Mouse (Mus musculus) CH12.LX (cell line): ENCODE results near the gene Ext2. TPM values are rescaled to one million over a fixed set of nuclear protein-coding genes. Genes with fewer than 3 reads are reported as not detected.
A peak's percentile ranks its signal among the peaks of the same experiment; 100 is the strongest.

ENCODE experiments used
- DNase-seq: peaks from one replicate; pipeline ENCODE4 v3.0.0-alpha.2; 2013; ENCODE audit errors: extremely low read depth
- H3K27ac ChIP-seq: 2 replicates; pipeline ENCODE4 v1.5.1; 2012; ENCODE audit warnings: low read depth, mild to moderate bottlenecking, control low read depth, moderate library complexity; ENCODE audit not compliant: insufficient read depth
- H3K27me3 ChIP-seq: replicated peaks from 2 replicates; pipeline ENCODE3; 2012; ENCODE audit warnings: inconsistent platforms
- H3K36me3 ChIP-seq, 2 experiments: replicated peaks in 1 of 2; 2 replicates each; pipeline versions ENCODE3 to v1.6.1; 2012; ENCODE audit warnings: inconsistent platforms in 1 of 2, low read length in 1 of 2, mild to moderate bottlenecking in 1 of 2, mixed read lengths in 1 of 2, moderate library complexity in 1 of 2; ENCODE audit not compliant: control insufficient read depth in 1 of 2, insufficient read depth in 1 of 2
- H3K4me1 ChIP-seq, 2 experiments: 2 replicates each; pipeline ENCODE4 v1.6.1; 2012; ENCODE audit warnings: inconsistent platforms in 1 of 2, moderate library complexity in 1 of 2; ENCODE audit not compliant: insufficient read depth in 2 of 2, control insufficient read depth in 1 of 2
- H3K4me2 ChIP-seq: 2 replicates; pipeline ENCODE4 v1.6.1; 2012; ENCODE audit warnings: low read depth, mild to moderate bottlenecking, control low read depth; ENCODE audit not compliant: poor library complexity, insufficient read depth, severe bottlenecking
- H3K4me3 ChIP-seq, 3 experiments: fragments of 150-350 bp in 1 of 3; sonication (generic) in 1 of 3; replicated peaks in 1 of 3; 2 replicates each; pipeline versions ENCODE3 to v1.5.1; 2011 to 2012; ENCODE audit warnings: low read depth in 2 of 3, low read length in 2 of 3, mild to moderate bottlenecking in 2 of 3, moderate library complexity in 2 of 3, control low read depth in 1 of 3, improper control_type of control experiment in 1 of 3, inconsistent platforms in 1 of 3, mixed read lengths in 1 of 3; ENCODE audit not compliant: poor library complexity in 1 of 3
- H3K79me2 ChIP-seq: replicated peaks from 2 replicates; pipeline ENCODE4 v1.6.1; 2012; ENCODE audit warnings: mild to moderate bottlenecking, moderate library complexity; ENCODE audit not compliant: control insufficient read depth, poor library complexity, insufficient read depth, severe bottlenecking; ENCODE audit errors: extremely low read depth
- H3K9ac ChIP-seq: 2 replicates; pipeline ENCODE4 v1.6.1; 2012; ENCODE audit warnings: low read depth, mild to moderate bottlenecking, control low read depth, moderate library complexity; ENCODE audit not compliant: insufficient read depth
- H3K9me3 ChIP-seq: replicated peaks from 2 replicates; pipeline ENCODE3; 2012; ENCODE audit warnings: low read length, inconsistent platforms, mixed read lengths
- BHLHE40 ChIP-seq: IDR thresholded peaks from 2 replicates; pipeline ENCODE4 v1.6.1; 2011; ENCODE audit warnings: mild to moderate bottlenecking, low read depth, low read length, improper control_type of control experiment
- CTCF ChIP-seq, 2 experiments: IDR thresholded peaks in 1 of 2; conservative IDR thresholded peaks in 1 of 2; 2 replicates each; pipeline ENCODE4 v1.5.1; 2011 to 2012; ENCODE audit warnings: low read depth in 2 of 2, low read length in 2 of 2, improper control_type of control experiment in 1 of 2, inconsistent platforms in 1 of 2, mild to moderate bottlenecking in 1 of 2, moderate library complexity in 1 of 2
- EP300 ChIP-seq: IDR thresholded peaks from 2 replicates; pipeline ENCODE4 v1.6.1; 2011; ENCODE audit warnings: low read length, improper control_type of control experiment
- IRF4 ChIP-seq: IDR thresholded peaks from 2 replicates; pipeline ENCODE4 v1.6.1; 2014; ENCODE audit warnings: low read depth, mild to moderate bottlenecking, inconsistent platforms, low read length, improper control_type of control experiment
- KAT2A ChIP-seq: IDR thresholded peaks from 2 replicates; pipeline ENCODE4 v1.6.1; 2012; ENCODE audit warnings: low read length, improper control_type of control experiment, inconsistent platforms; ENCODE audit not compliant: insufficient replicate concordance
- MAZ ChIP-seq: IDR thresholded peaks from 2 replicates; pipeline ENCODE4 v1.6.1; 2012; ENCODE audit warnings: low read depth, mild to moderate bottlenecking, inconsistent platforms, low read length, improper control_type of control experiment, moderate library complexity
- MEF2A ChIP-seq: IDR thresholded peaks from 2 replicates; pipeline ENCODE4 v1.6.1; 2014; ENCODE audit warnings: low read depth, mild to moderate bottlenecking, inconsistent platforms, low read length, improper control_type of control experiment, borderline replicate concordance
- MYC ChIP-seq: IDR thresholded peaks from 2 replicates; pipeline ENCODE4 v1.6.1; 2011; ENCODE audit warnings: low read depth, mild to moderate bottlenecking, improper control_type of control experiment, low read length
- NELFE ChIP-seq: IDR thresholded peaks from 2 replicates; pipeline ENCODE4 v1.6.1; 2011; ENCODE audit warnings: low read depth, low read length, improper control_type of control experiment
- POLR2A ChIP-seq: IDR thresholded peaks from 2 replicates; pipeline ENCODE4 v1.6.1; 2011; ENCODE audit warnings: low read depth, mild to moderate bottlenecking, improper control_type of control experiment, low read length
- POLR2AphosphoS2 ChIP-seq: IDR thresholded peaks from 2 replicates; pipeline ENCODE4 v1.6.1; 2011; ENCODE audit warnings: low read depth, low read length, improper control_type of control experiment
- RAD21 ChIP-seq: IDR thresholded peaks from 2 replicates; pipeline ENCODE4 v1.6.1; 2011; ENCODE audit warnings: low read depth, mild to moderate bottlenecking, low read length, improper control_type of control experiment, moderate library complexity
- RCOR1 ChIP-seq: conservative IDR thresholded peaks from 2 replicates; pipeline ENCODE4 v1.6.1; 2012; ENCODE audit warnings: low read depth, mild to moderate bottlenecking, inconsistent platforms, low read length, improper control_type of control experiment
- SIN3A ChIP-seq: IDR thresholded peaks from 2 replicates; pipeline ENCODE4 v1.6.1; 2012; ENCODE audit warnings: low read length, improper control_type of control experiment, inconsistent platforms
- SMC3 ChIP-seq: IDR thresholded peaks from 2 replicates; pipeline ENCODE4 v1.6.1; 2011; ENCODE audit warnings: low read depth, low read length, improper control_type of control experiment
- TBP ChIP-seq: conservative IDR thresholded peaks from 2 replicates; pipeline ENCODE4 v1.6.1; 2011; ENCODE audit warnings: low read depth, low read length, improper control_type of control experiment
- TCF12 ChIP-seq: IDR thresholded peaks from 2 replicates; pipeline ENCODE4 v1.6.1; 2014; ENCODE audit warnings: low read depth, mild to moderate bottlenecking, inconsistent platforms, low read length, improper control_type of control experiment
- USF1 ChIP-seq: IDR thresholded peaks from 2 replicates; pipeline ENCODE4 v1.6.1; 2014; ENCODE audit warnings: low read depth, mild to moderate bottlenecking, inconsistent platforms, low read length, improper control_type of control experiment
- dilution Hi-C: fragments of 300-500 bp; cut with MboI; formaldehyde crosslinking; loops from 2 replicates; pipeline ENCODE4 v1.14.3; 2020; ENCODE audit warnings: low sequenced_read_pairs; ENCODE audit not compliant: extremely low pct_unique_long_range_greater_than_20kb, extremely low pct_ligation_motif_present
- in situ Hi-C: fragments of 300-500 bp; cut with MboI; formaldehyde crosslinking; loops from 3 replicates; pipeline ENCODE4 v1.14.3; 2019; ENCODE audit warnings: low sequenced_read_pairs, low pct_ligation_motif_present, low pct_unique_long_range_greater_than_20kb, mixed read lengths
- polyA plus RNA-seq: library from polyadenylated mRNA; unstranded; fragments of >175 nt; gene quantifications from 2 replicates; pipeline ENCODE4 v1.2.1, GENCODE M21; 2012; ENCODE audit warnings: low read depth; ENCODE audit not compliant: insufficient read length
- total RNA-seq, 2 experiments: library from RNA; depleted of rRNA; stranded (reverse); fragments of 300-350 nt in 1 of 2; fragments of >200 nt in 1 of 2; gene quantifications; 2 replicates each; pipeline ENCODE4 v1.2.3; 2012 to 2014

Ext2 gene
- total and polyA plus RNA-seq, 3 experiments: 20.2 to 33.1 (median 26.9) TPM

DNA sequence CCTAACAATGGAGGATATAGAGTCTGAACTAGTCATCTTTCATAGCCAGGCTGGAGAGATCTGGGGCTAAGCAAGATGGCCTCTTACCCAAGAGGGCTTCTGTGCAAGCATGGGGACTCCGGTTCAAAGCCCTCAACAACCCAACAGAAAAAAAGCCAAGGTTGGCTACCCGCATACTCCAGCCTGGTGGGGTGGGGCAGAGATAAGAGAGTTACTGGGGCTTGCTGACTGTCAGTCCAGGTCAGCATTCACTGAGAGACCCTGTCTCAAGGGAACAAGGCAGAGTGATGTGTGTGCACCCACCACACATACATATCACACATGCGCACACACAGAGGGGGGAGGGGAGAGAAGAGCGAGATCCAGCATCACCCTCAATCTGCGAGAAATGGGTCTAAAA lies 4.6 kb downstream of the Ext2 start:
- in situ Hi-C loops (no loop called here), dilution Hi-C loops (no loop called here)
- no peaks in the 10 kb centered on the region for H3K27me3 ChIP-seq
- no peak for DNase-seq
- no peak overlapping the region for H3K4me3 ChIP-seq
- H3K9me3 ChIP-seq: no peaks in the 10 kb centered on the region
- peaks cover 13 to 37% of the 10 kb centered on the region in 2 experiments for H3K36me3 ChIP-seq
- peaks cover 0 to 9% of the 10 kb centered on the region in 2 experiments; a peak in 2 of 4 replicates for H3K4me1 ChIP-seq
- no peaks in the 10 kb centered on the region for H3K79me2 ChIP-seq
- H3K27ac ChIP-seq: no peak overlapping the region
- no peak overlapping the region for H3K9ac ChIP-seq
- TF ChIP-seq NELFE: no peak
- TF ChIP-seq USF1: no peak
- TF ChIP-seq MYC: no peak
- TF ChIP-seq POLR2A: no peak
- TF ChIP-seq EP300: no peak
- H3K4me2 ChIP-seq: no peak overlapping the region

DNA sequence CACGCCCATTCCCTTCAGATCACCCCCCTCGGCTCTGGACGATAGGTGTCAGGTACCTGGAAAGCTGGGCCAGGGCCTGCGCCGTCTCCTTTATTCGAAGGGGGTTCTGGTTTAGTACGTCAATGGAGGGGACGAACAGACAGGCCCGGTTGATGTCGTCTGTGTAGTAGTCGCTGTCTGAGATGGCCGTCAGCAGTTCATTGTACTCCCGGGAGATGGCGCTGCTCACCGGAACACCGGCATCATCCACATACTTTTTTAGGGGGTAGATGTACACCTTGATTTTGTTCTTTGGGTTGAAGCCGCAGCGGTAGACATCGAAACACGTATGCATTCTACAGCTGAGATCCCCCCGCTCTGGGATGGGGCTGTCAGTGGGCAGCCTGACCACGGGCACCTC lies 9.0 kb downstream of the Ext2 start:
- Histone ChIP-seq H3K9ac (no peak overlapping the region), H3K9me3 (no peaks in the 10 kb centered on the region), H3K79me2 (no peaks in the 10 kb centered on the region), H3K4me3 (no peak overlapping the region), H3K4me1 (0 out of 4 replicates have a peak, but pooled peaks cover 0 to 5% of the 10 kb centered on the region in 2 experiments), H3K4me2 (no peak overlapping the region), H3K27me3 (no peaks in the 10 kb centered on the region), H3K36me3 (peaks cover 32 to 58% of the 10 kb centered on the region in 2 experiments), H3K27ac (no peak overlapping the region)
- dilution Hi-C loops: no loop called here
- no peak for DNase-seq
- in situ Hi-C loops: no loop called here
- no peak for TF ChIP-seq RCOR1
- TF ChIP-seq NELFE: no peak

DNA sequence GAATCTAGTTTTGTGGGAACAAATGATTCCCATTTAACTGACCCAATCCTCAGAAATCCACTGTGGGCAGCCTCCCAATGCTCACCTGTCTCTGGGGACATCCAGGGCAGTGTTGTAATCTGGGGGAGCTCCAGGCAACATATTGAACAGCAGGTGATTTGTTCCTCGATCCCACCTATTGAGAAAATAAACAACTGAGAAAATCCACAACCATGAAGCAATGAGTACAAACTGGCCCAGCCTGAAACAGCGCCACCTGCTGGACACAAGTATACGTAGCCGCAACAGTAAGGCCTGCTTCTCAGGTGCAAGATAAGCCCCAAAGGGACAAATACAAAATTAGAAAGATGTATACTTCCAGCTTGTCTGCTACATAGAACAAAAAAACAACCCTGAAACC lies 10.6 kb downstream of the Ext2 start:
- TF ChIP-seq TCF12: no peak
- no peak for TF ChIP-seq TBP
- TF ChIP-seq KAT2A: no peak
- peak; percentile 55 for TF ChIP-seq SMC3
- peak; percentile 76 to 80 for TF ChIP-seq CTCF (conservative IDR thresholded peaks at IDR 0.05 in 1 of 2, IDR thresholded peaks at IDR 0.05 in 1 of 2; ENCODE audit: low read depth in 2 of 2, low read length in 2 of 2)
- no peak for TF ChIP-seq MEF2A
- TF ChIP-seq MAZ: no peak
- peak; percentile 15 for TF ChIP-seq RAD21
- no peak for TF ChIP-seq SIN3A
- TF ChIP-seq EP300: no peak
- TF ChIP-seq BHLHE40: no peak
- TF ChIP-seq POLR2AphosphoS2: no peak
- TF ChIP-seq IRF4: no peak

More for the DNA sequence above, 10.6 kb downstream of the Ext2 start:
- no peaks in the 10 kb centered on the region for H3K27me3 ChIP-seq
- no peak overlapping the region for H3K9ac ChIP-seq
- H3K36me3 ChIP-seq: peaks cover 42 to 63% of the 10 kb centered on the region in 2 experiments
- peak; percentile 69 for DNase-seq
- H3K4me2 ChIP-seq: no peak overlapping the region
- no peaks in the 10 kb centered on the region for H3K9me3 ChIP-seq
- no peak overlapping the region for H3K27ac ChIP-seq
- in situ Hi-C loops (no loop called here), dilution Hi-C loops (no loop called here)
- H3K79me2 ChIP-seq: no peaks in the 10 kb centered on the region
- peaks cover 1 to 18% of the 10 kb centered on the region in 2 experiments; a peak in 2 of 4 replicates for H3K4me1 ChIP-seq
- no peak overlapping the region for H3K4me3 ChIP-seq
